Mouse (Mus musculus) heart, postnatal 4 days (tissue): ENCODE results near the gene Cuedc2. TPM values are rescaled to one million over a fixed set of nuclear protein-coding genes. Genes with fewer than 3 reads are reported as not detected.

Source experiments
- DNase-seq: peaks from one replicate; pipeline ENCODE4 v3.0.0; 2021
- total RNA-seq, 2 experiments: library from RNA; stranded (reverse); gene quantifications; 2 replicates each; pipeline ENCODE4 v1.2.3; 2021

The Cuedc2 gene
- total RNA-seq, 2 experiments from 2014 or later: 98.8 to 108 TPM

DNA sequence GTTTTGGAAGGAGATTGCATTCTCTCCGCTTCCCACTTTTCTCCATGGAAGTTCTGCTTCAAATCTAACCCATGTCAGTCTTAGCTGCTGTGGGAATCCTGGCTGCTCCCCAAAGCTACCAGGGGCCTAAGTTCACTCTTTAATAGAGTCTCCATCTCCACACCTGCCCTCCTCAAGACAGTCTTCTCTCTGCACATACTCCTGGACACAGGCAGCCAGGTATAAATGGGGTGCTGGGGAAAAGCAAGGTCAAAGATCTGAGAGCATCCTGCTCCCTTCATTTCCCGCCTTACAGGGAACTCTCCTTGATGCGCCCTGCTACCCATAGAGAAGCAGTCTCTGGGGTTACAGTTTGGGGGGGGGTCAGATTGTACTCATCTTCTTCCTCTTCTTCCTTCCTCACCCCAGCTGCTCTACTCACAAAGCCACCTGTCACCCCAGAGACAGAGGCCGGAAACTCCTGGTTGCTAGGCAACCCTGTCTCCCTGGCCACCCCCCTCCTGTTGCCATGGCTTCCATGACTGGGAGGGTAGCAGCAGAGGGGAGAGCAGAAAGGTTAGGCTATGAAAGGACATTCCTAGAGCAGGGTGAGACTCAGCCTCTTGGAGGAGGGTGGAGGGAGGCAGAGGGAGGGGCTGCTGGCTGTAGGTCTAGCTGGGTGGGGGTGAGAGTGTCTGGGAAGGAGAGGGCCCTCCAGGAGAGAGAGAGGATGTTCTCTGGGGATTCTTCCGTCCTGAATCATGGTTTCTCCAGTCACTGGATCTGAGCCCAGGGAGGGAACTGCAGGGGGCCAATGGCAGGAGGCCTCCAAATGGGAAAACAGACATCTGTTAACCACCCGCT, 17.2 kb downstream of the Cuedc2 start:
- DNase-seq: no peak

DNA sequence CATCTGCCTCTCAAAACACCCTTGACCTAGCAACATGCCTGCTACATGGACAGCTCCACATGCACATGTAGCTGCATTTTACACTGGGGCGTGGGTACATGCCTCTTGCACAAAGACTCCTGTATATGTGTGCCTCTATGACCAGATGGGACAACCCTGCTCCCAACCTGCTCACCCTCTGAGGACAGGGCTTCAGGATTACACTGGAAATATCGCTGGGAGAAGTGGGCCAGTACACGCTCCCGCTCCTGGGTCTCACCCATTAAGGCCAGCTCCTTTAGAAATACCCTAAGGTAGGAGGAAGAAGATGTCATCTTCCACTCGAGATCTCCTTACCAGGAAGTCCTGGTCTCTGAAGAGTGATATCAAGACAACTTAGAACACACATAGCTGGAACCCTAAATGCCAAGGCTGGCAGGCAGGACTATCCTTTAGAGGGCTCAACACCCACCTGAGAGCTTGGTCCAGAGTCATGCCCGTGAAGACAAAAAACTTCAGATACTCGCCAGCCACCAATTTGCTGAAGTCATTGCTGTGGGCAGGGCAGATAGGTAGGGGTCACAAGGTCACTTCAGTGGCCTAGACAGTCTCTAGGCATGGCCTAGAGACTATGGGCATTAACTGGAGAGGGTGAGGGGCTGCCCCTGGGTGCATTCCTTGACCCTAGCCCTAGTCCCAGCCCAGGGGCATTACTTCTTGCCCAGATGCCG, 18.3 kb downstream of the Cuedc2 start:
- DNase-seq: no peak

DNA sequence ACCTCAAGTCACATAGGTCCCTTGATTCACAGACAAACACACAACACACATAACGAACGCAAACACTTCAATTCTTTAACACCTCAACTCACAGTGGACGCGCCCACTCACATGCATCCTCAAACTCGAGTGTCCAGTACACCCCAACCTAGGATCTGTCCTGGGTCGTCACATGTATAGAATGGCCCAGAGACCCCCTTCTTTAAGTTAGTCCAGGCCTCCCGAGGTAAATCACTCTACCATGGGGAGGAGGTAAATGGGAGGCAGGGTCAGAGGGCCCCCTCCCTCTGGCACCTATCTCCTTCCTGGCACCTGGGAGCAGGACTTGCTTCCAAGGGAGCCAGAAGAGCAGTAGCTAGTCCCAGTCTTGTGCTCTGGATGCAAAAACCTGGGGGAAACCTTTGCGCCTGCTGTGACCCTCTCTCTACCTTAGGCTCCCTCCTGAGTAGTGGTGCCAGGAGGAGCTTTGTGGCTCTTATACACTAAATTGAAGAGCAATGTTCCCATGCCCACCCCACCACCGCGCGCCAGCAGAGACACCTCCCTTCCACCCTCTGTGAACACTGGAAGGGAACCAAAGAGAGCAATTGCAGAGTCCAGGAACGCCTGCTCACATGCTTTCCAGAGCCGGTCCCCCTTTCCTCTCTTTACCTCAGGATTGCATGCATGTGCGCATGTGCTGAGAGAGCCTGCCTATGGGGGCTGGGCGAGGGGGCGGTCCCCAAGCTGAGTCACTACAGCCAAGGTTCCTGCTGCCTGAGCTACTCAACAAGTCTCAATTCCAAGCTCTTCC, 19.7 kb downstream of the Cuedc2 start:
- DNase-seq: peak; percentile 76

DNA sequence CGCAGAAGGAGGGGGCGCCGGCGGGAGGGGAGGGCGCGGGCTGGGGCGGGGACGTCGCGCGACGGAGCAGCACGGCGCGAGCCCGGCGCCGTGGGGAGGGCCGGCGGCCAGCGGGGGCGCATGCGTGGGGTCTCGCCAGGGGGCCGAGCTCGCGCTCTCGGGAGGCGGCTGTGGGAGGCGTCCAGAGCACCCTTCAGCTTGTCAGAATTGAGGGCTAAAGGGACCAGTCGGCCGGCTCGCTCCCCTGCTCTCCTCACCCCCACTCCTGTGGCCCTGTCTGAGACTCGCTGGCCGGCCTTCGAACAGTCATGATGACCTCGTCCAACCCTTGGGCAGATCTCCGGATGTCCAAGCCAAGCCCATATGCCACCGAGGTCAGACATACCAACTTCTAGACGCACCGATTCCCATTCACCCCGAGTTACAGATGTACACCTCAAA, 20.5 kb downstream of the Cuedc2 start:
- DNase-seq: peak; percentile 54

DNA sequence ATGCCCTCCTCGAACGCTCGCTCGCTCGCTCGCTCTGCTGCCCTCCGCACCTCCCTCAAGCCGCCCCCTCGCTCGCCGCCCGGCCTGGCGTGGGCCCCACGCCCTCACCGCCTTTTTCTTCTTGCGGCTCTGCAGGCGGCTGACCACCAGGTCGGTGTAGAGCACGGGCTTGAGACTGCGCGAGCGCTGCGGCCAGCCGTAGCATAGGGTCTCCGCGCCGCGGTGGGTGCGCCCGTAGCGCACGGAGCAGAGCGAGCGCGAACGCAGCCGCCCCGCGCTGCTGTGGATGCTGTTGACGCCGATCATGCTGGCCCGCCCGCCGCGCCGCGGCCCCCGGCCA, 21.0 kb downstream of the Cuedc2 start:
- DNase-seq: peak; percentile 11

DNA sequence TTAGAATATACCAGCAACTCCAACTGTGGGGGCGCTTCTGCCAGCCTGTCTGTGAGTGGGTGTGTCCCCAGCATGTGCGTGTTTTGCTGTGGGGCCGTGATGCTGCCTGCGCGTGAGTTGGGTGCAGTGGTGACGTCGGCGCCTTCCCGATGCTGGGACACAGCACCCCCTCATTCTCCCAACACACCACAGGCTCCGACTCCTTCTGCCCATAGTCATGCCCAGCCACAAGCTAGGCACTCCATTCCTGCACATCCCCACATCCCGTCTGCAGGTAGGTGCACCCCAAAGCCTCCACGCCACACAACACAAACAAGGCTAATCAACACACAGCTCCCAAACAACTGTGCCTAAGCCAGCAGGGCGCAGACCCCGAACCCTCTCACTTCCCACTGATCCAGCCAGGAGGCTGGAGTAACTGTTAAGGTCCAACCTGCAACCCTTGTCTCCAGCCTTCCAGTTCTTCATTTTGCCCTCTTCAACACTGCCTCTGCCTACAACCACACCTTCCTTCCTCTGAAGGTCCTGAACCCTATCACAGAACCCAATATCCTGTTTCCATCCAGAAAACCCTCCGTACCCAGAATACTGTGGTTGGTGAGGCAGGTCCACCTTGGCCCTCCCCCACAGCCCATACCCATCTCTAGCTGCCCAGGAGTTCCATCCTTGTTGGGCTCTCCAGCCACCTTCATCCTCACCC, 21.5 kb downstream of the Cuedc2 start:
- DNase-seq: no peak

DNA sequence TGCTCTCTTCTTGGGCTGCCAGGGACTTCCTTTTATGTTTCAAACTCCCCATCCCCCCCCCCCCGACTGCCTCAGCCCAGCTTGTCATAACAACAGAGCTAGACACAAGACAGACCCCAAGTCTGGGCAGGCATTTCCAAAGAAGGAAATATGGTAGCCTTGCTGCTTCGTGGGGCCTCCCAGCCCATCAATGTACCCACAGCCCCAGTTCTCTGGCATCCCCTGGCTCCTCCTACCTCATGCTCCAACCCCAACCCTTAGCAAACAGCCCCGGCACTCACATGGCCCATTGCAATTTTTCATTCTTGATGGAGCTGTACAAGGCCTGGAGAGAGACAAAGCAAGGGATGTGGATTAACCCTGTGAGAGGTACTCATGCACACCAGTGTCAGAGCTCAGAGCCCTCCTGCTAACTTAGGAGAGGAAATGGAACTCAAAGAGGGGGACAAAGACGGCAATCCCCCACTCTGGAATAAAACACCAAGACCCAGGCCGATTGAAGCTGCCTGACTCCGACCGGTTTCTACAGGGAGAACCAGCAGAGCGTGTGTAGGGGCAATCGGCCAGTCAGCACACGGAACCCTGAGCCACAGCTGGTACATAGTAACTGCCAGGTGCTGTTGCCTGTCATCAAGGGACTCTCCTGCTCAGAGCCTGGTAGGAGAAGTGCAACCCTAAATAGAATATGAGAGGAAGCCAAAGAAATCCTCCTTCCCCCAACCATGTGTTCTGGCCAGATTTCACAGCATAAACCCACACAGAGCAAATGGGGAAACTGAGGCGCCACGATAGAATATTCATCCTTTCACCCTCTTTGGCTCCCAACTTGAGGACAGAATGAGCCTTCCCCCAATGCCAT, 22.5 kb downstream of the Cuedc2 start:
- no peak for DNase-seq

DNA sequence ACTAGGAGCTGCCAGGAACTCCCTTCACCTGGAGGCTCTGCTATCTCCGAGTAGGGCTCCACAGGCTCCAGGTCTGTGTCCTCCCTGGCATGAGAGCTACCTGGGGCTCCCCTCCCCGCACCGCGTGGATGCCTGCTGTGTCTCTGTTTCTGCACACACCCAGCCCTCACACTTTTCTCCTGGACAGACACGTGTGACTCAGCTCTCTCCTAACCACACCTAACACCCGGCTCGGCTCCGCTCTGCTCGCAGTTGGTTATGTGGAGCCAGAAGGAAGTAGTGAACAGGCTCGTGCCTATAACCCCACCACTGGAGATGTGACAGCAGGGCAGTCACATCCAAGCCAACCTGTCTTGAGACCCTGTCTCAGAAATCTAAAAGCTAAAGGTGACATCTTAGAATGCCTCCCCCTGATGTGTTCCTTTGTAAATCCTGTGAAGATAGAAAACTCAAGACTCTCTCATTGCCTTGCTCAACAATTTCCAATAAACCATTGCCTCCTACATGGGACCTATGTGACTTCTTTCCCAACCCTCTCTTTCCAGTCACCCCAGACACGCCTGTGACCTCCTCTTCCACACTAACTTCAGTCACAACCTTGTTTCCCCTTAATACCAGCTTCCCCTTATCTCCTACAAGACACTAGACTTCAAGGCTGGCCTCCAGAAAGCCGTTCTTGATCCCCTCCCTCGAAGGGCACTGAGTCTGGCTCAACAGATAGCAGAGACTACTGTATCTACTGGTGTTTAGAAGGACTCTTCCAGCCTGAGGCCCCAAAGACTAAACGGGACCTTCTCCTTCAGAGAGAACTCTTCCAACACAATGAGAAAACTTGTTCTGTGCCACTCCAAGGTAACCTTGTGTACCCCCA, 23.4 kb downstream of the Cuedc2 start:
- no peak for DNase-seq

DNA sequence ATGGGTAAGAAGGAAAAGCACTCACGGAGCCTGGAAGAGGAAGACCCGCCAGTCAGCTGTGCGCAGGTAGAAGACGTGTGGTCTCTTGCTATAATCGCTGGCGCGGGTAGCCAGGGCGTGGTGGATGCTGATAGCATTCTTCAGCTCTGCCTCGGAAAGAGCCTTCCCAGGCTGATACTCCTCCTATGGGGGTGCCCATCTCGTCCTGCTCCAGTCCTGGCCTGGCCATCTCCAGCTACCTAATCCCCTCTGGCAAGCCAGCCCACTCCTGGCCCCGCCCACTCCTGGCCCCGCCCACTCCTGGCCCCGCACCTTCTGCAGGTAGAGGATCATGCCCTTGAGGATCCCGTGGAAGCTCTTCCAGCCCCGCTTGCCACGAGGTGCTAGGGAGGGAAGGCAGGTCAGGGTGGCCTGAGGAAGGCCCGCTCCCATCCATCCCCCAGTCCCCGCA, 24.3 kb downstream of the Cuedc2 start:
- peak; percentile 32 for DNase-seq

DNA sequence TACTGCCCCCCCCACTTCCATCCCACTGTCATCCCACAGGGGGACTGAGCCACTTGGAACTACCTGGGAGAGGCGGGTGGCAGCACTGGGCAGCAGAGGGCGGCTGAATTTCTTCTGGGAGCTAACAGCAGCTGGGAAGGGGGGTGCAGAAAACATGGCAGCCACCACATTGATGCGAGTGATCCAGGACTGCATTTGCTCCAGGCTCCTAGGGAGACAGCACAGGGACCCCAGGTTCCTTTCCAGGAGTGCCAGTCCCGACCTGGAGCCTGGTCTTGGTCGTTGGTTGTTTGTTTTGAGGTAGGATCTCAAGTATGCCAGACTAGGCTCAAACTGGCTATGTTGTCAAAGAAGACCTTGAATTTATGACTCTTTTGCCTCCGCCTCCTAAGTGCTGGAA, 24.9 kb downstream of the Cuedc2 start:
- DNase-seq: peak; percentile 4

DNA sequence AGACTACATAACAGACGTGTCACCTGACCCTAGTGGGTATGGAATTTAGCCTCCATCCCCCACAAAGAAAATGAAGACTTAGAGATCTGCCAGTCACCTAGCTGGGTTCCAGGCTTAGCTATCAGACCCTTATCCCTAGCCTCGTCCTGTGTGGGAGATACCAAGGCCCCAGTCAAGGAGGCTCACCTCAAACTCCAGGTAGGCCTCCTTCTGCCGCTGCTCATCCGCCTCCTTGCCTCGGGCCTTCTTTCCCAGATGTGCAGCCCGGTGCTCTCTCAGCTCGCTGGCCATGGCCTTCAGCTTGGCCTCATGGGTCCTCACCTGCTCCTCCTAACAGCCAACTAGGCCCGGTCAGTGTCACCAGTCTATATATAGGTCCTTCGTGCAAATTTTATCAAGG, 25.4 kb downstream of the Cuedc2 start:
- DNase-seq: no peak

DNA sequence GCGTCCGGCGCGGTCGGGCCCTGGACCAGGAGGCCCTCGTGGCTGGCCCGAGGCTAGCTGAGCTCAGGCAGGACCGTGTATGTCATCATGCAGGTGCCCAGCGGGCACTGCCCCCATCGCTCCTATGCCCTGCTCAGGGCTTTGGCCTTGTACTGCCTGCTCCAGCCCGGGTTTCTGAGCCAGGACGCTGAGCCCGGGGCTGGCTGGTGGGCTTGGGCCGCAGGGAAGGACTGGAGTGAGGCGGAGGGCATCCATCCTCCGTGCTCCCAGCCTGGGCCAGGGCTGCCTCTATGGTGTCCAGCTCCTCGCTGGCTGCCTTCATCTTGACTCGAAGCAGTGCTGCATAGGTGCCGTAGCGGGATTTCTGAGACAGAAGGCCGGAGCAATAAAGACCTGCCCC, 25.9 kb downstream of the Cuedc2 start:
- no peak for DNase-seq

DNA sequence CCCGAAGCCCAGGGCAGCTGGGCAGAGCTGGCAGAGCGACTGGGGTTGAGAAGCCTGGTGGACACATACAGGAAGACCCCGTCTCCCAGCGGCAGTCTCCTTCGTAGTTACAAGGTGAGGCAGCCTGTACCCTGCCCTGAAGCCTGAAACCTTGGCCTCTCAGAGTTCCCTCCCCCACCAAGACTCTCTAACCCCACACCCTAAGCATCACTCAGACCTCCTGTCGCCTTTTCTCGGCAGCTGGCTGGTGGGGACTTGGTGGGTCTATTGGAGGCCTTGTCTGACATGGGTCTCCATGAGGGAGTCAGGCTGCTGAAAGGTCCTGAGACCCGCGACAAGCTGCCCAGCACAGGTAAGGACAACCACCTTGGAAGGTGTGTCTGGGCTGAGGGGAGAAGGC, 27.2 kb downstream of the Cuedc2 start:
- no peak for DNase-seq

DNA sequence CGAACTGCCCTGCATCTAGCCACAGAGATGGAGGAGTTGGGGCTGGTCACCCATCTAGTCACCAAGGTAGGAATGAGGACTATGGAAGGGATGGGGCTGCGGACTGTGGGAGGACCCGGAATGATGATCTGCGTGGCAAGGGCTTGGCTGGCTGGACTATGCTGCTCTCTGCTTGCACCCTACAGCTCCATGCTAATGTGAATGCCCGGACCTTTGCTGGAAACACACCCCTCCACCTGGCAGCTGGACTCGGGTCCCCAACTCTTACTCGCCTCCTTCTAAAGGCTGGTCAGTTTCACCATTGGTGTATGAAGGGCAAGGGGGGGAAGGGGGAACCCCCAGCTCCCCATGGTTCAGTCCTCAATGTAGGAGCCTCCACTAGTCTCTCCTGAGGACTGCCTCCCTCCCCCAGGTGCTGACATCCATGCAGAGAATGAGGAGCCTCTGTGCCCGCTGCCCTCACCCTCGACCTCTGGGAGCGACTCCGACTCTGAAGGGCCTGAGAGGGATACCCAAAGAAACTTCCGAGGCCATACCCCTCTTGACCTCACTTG, 28.1 kb downstream of the Cuedc2 start:
- DNase-seq: no peak

DNA sequence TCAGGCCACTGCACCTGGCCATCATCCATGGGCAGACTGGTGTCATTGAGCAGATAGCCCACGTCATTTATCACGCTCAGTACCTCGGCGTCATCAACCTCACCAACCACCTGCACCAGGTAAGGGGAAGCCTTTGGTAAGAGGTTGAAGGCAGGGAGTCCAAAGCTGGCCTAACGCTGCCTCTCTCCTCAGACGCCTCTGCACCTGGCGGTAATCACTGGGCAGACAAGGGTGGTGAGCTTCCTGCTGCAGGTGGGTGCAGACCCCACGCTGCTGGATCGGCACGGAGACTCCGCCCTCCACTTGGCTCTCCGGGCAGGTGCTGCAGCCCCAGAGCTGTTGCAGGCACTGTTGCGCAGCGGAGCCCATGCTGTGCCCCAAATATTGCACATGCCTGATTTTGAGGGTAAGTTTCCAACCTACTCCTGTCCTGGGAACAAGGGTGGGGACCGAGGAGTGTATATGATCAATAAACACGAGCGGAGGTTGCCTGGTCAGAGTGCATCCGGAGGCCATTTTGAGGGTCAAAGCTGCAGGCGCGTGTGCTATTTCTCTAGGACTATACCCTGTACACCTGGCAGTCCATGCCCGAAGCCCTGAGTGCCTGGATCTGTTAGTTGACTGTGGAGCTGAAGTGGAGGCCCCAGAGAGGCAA, 28.7 kb downstream of the Cuedc2 start:
- DNase-seq: peak; percentile 6

DNA sequence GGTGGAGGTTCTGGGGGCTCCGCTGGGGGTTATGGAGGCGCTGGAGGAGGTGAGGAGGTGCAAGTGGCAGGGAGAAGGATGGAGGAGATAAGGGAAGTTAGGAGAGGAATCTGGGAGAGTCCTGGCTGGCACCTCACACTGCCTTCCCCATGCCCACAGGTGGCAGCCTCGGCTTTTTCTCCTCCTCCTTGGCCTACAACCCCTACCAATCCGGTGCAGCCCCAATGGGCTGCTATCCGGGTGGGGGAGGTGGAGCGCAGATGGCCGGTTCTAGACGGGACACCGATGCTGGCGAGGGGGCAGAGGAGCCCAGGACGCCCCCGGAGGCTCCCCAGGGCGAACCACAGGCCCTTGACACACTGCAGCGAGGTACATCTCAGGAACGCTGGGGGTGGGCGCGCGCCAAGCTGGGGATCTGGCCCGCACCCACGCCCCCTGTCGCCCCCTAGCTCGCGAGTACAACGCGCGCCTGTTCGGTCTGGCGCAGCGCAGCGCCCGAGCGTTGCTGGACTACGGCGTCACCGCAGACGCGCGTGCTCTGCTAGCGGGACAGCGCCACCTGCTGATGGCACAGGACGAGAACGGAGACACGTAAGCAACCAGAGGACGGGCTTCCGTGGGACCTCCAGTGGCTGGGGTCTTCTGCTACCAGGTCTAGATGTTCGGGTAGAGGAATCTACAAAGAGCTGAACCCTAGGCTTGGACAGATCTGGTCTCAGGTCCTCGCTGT, 29.6 kb downstream of the Cuedc2 start:
- peak; percentile 93 for DNase-seq

DNA sequence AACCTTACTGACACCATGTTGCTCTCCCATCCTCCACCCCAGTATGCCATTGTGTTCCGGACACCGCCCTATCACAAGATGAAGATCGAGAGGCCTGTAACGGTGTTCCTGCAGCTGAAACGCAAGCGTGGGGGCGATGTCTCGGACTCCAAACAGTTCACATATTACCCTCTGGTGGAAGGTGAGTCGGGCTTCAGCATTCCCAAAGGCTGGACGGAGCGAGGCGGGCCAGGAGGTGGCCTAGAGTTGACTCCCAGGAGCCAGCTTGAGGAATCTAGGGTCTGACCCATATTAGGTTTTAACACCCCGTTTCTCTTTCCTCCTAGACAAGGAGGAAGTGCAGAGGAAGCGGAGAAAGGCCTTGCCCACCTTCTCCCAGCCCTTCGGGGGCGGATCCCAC, 30.2 kb downstream of the Cuedc2 start:
- DNase-seq: peak; percentile 5

DNA sequence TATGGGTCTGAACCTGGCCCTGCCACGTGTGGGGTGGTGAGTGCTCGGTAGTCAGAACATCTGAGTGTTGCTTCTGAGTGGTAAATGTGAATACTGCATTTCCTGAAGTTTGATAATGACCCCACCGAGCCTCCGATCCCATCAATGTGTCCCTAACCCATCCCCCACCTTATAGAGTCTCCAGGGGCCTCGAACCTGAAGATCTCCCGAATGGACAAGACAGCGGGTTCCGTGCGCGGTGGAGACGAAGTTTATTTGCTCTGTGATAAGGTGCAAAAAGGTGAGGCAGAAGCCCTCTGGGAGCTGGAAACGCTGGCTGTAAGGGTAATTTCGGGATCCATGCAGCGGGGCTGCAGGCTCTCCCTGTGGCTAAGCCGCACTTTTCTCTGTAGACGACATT, 30.7 kb downstream of the Cuedc2 start:
- DNase-seq: peak; percentile 4

DNA sequence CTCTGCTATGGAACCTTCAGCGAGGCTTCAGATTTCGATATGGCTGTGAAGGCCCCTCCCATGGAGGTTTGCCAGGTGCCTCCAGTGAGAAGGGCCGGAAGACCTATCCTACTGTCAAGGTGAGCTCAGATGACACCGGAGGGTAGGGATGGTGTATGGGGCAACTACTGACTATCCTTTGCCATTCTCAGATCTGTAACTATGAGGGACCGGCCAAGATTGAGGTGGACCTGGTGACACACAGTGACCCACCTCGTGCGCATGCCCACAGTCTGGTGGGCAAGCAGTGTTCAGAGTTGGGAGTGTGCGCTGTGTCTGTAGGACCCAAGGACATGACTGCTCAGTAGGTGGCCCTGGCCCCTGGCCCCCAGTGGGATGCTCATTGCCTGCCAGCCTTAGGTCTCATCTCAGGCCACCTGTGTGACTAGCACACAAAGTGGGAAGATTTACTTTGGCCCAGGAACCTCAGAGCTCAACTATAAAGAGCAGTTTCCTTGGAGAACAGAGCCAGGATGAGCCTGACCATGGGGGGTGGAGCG, 31.7 kb downstream of the Cuedc2 start:
- DNase-seq: peak; percentile 4
